Mouse (Mus musculus) MEL (cell line): ENCODE measurements around the gene Saa4. TPM values are rescaled to one million over a fixed set of nuclear protein-coding genes. Genes with fewer than 3 reads are reported as not detected.

Source experiments
- DNase-seq: peaks from one replicate; pipeline ENCODE4 v3.0.0; 2011; ENCODE audit warnings: low read depth, low spot score
- H3K27ac ChIP-seq: 2 replicates; pipeline ENCODE4 v1.5.1; 2012; ENCODE audit warnings: low read depth, mild to moderate bottlenecking, control low read depth, low read length, moderate library complexity; ENCODE audit not compliant: control insufficient read depth
- H3K27me3 ChIP-seq, 2 experiments: fragments of 150-350 bp in 1 of 2; sonication (generic) in 1 of 2; 2 replicates each; pipeline ENCODE4 v1.6.1; 2012; ENCODE audit warnings: low read length in 2 of 2, mild to moderate bottlenecking in 2 of 2, improper control_type of control experiment in 1 of 2, moderate library complexity in 1 of 2; ENCODE audit not compliant: insufficient read depth in 2 of 2, control insufficient read depth in 1 of 2
- H3K36me3 ChIP-seq, 2 experiments: 2 replicates each; pipeline ENCODE4 v1.6.1; 2012 to 2014; ENCODE audit warnings: low read length in 2 of 2, improper control_type of control experiment in 1 of 2, inconsistent platforms in 1 of 2, mild to moderate bottlenecking in 1 of 2; ENCODE audit not compliant: insufficient read depth in 2 of 2, control insufficient read depth in 1 of 2
- H3K4me1 ChIP-seq, 2 experiments: fragments of 150-350 bp in 1 of 2; sonication (generic) in 1 of 2; 2 replicates each; pipeline ENCODE4 v1.6.1; 2012; ENCODE audit warnings: low read length in 2 of 2, improper control_type of control experiment in 1 of 2, mild to moderate bottlenecking in 1 of 2; ENCODE audit not compliant: insufficient read depth in 2 of 2, control insufficient read depth in 1 of 2
- H3K4me3 ChIP-seq, 2 experiments: fragments of 150-350 bp in 1 of 2; sonication (generic) in 1 of 2; 2 replicates each; pipeline ENCODE4 v1.5.1; 2012; ENCODE audit warnings: low read depth in 2 of 2, low read length in 2 of 2, mild to moderate bottlenecking in 2 of 2, moderate library complexity in 2 of 2, control low read depth in 1 of 2, improper control_type of control experiment in 1 of 2; ENCODE audit not compliant: control insufficient read depth in 1 of 2, insufficient read depth in 1 of 2
- H3K79me2 ChIP-seq: 2 replicates; pipeline ENCODE4 v1.6.1; 2012; ENCODE audit warnings: mild to moderate bottlenecking, low read length, moderate library complexity; ENCODE audit not compliant: control insufficient read depth, poor library complexity, insufficient read depth
- H3K9ac ChIP-seq: 2 replicates; pipeline ENCODE4 v1.6.1; 2012; ENCODE audit warnings: low read depth, mild to moderate bottlenecking, control low read depth, low read length, moderate library complexity; ENCODE audit not compliant: control insufficient read depth, poor library complexity, severe bottlenecking
- H3K9me3 ChIP-seq: fragments of 150-350 bp; sonication (generic); replicated peaks from 2 replicates; pipeline ENCODE4 v1.6.1; 2012; ENCODE audit warnings: mild to moderate bottlenecking, low read length, improper control_type of control experiment, moderate library complexity; ENCODE audit not compliant: insufficient read depth
- ETS1 ChIP-seq: IDR thresholded peaks from 2 replicates; pipeline ENCODE4 v1.6.1; 2012; ENCODE audit warnings: low read depth, mild to moderate bottlenecking, inconsistent platforms, low read length, improper control_type of control experiment, moderate library complexity
- MEF2A ChIP-seq: IDR thresholded peaks from 2 replicates; pipeline ENCODE4 v1.6.1; 2014; ENCODE audit warnings: low read depth, mild to moderate bottlenecking, inconsistent platforms, low read length, improper control_type of control experiment; ENCODE audit not compliant: poor library complexity, insufficient replicate concordance, severe bottlenecking; ENCODE audit errors: extremely low read depth
- POLR2AphosphoS5 ChIP-seq: IDR thresholded peaks from 2 replicates; pipeline ENCODE4 v1.6.1; 2012; ENCODE audit warnings: low read depth, borderline replicate concordance, mild to moderate bottlenecking, inconsistent platforms, low read length, moderate library complexity, mixed read lengths
- RAD21 ChIP-seq: IDR thresholded peaks from 2 replicates; pipeline ENCODE4 v1.6.1; 2011; ENCODE audit warnings: mild to moderate bottlenecking, low read depth, low read length, improper control_type of control experiment
- SIN3A ChIP-seq: IDR thresholded peaks from 2 replicates; pipeline ENCODE4 v1.6.1; 2012; ENCODE audit warnings: low read length, improper control_type of control experiment, inconsistent platforms
- TAL1 ChIP-seq: IDR thresholded peaks from 2 replicates; pipeline ENCODE4 v1.6.1; 2012; ENCODE audit warnings: mild to moderate bottlenecking, inconsistent platforms, low read length, moderate library complexity, mixed read lengths
- TBP ChIP-seq: IDR thresholded peaks from 2 replicates; pipeline ENCODE4 v1.8.0; 2011; ENCODE audit warnings: low read depth, low read length, improper control_type of control experiment
- ZMIZ1 ChIP-seq: IDR thresholded peaks from 2 replicates; pipeline ENCODE4 v1.6.1; 2012; ENCODE audit warnings: low read depth, mild to moderate bottlenecking, inconsistent platforms, low read length, improper control_type of control experiment, moderate library complexity
- polyA plus RNA-seq, 2 experiments: library from polyadenylated mRNA; stranded (reverse) in 1 of 2; unstranded in 1 of 2; fragments of >175 nt in 1 of 2; fragments of >200 nt in 1 of 2; gene quantifications; 2 replicates each; pipeline versions ENCODE4 v1.2.1 to v1.2.4; 2012; ENCODE audit warnings: low replicate concordance in 2 of 2, low read depth in 1 of 2; ENCODE audit not compliant: insufficient read length in 2 of 2, insufficient read depth in 1 of 2, missing spikeins in 1 of 2
- total RNA-seq: library from RNA; depleted of rRNA; stranded (reverse); fragments of 300-350 nt; gene quantifications from 2 replicates; pipeline ENCODE4 v1.2.3, GENCODE M21; 2012; rRNA removed

Saa4 gene
- total and polyA plus RNA-seq, 3 experiments: not detected

- Histone ChIP-seq H3K9ac (no peak overlapping the region), H3K9me3 (no peaks in the 10 kb centered on the region), H3K4me3 (no peak overlapping the region), H3K27me3 (no peaks in the 10 kb centered on the region), H3K79me2 (no peaks in the 10 kb centered on the region), H3K4me1 (peaks cover 10 to 16% of the 10 kb centered on the region in 2 experiments), H3K27ac (no peak overlapping the region), H3K36me3 (peaks cover 0 to 12% of the 10 kb centered on the region in 2 experiments; a peak in 2 of 4 replicates)
- peak; percentile 41 for DNase-seq
- TF ChIP-seq POLR2AphosphoS5: no peak
- no peak for TF ChIP-seq RAD21
- no peak for TF ChIP-seq MEF2A
- TF ChIP-seq TBP: no peak
- no peak for TF ChIP-seq ZMIZ1
- no peak for TF ChIP-seq TAL1
- no peak for TF ChIP-seq SIN3A
- peak; percentile 73 for TF ChIP-seq ETS1
These were observed 54.0 kb downstream of the Saa4 start for GRCm38 (mm10) chr7:46678417-46678816.

Other genes starting within 250 kb of the Saa4 start
- gene Sergef, start 92.8 kb downstream of the Saa4 start, total RNA-seq: 7.0 and 7.6 TPM in 2 replicates
- gene Sergef, start 92.8 kb downstream of the Saa4 start, polyA plus RNA-seq: 10 to 100 TPM in 1 of 2 experiments, not detected in 1; 11.7 TPM
- gene Tph1, start 60.1 kb downstream of the Saa4 start, total RNA-seq: 0.13 TPM in 1 of 2 replicates, not detected in the other
- under 1 TPM in 1 of 2 experiments, not detected in 1; 0.03 TPM for gene Tph1, start 60.1 kb downstream of the Saa4 start, polyA plus RNA-seq
- 13.6 and 15.4 TPM in 2 replicates for gene Saal1, start 21.9 kb downstream of the Saa4 start, total RNA-seq
- gene Saal1, start 21.9 kb downstream of the Saa4 start, polyA plus RNA-seq: 10 to 100 TPM in 1 of 2 experiments, not detected in 1; 26.0 TPM
- gene Saa3, start 16.9 kb downstream of the Saa4 start, total RNA-seq: 1.3 and 1.6 TPM in 2 replicates
- 1 to 10 TPM in 1 of 2 experiments, not detected in 1; 1.7 TPM for gene Saa3, start 16.9 kb downstream of the Saa4 start, polyA plus RNA-seq
- gene Saa1, start 10.4 kb upstream of the Saa4 start, total RNA-seq: not detected in 2 replicates
- not detected for gene Saa1, start 10.4 kb upstream of the Saa4 start, polyA plus RNA-seq
- gene Saa2, start 19.2 kb upstream of the Saa4 start, total RNA-seq: not detected in 2 replicates
- not detected for gene Saa2, start 19.2 kb upstream of the Saa4 start, polyA plus RNA-seq
- gene Hps5, start 63.5 kb upstream of the Saa4 start, total RNA-seq: 15.5 and 19.3 TPM in 2 replicates
- gene Hps5, start 63.5 kb upstream of the Saa4 start, polyA plus RNA-seq: 10 to 100 TPM in 1 of 2 experiments, not detected in 1; 20.2 TPM
- 122 and 142 TPM in 2 replicates for gene Gtf2h1, start 63.5 kb upstream of the Saa4 start, total RNA-seq
- 100 to 1,000 TPM in 1 of 2 experiments, not detected in 1; 105 TPM for gene Gtf2h1, start 63.5 kb upstream of the Saa4 start, polyA plus RNA-seq
- gene Ldha, start 108.9 kb upstream of the Saa4 start, total RNA-seq: 1,212 and 1,976 TPM in 2 replicates
- 1,000 to 10,000 TPM in 1 of 2 experiments, 100 to 1,000 TPM in 1; 613 to 2,637 TPM for gene Ldha, start 108.9 kb upstream of the Saa4 start, polyA plus RNA-seq
- gene Ldhc, start 128.6 kb upstream of the Saa4 start, total RNA-seq: not detected in 2 replicates
- not detected for gene Ldhc, start 128.6 kb upstream of the Saa4 start, polyA plus RNA-seq
- 21.3 and 25.3 TPM in 2 replicates for gene Tsg101, start 187.4 kb upstream of the Saa4 start, total RNA-seq
- gene Tsg101, start 187.4 kb upstream of the Saa4 start, polyA plus RNA-seq: 10 to 100 TPM in 1 of 2 experiments, not detected in 1; 88.9 TPM
- 1.9 and 2.8 TPM in 2 replicates for gene Uevld, start 225.9 kb upstream of the Saa4 start, total RNA-seq
- gene Uevld, start 225.9 kb upstream of the Saa4 start, polyA plus RNA-seq: 1 to 10 TPM in 1 of 2 experiments, not detected in 1; 5.4 TPM